Mouse (Mus musculus) gonadal fat pad, adult 2 months (tissue): ENCODE data around the gene Unk. TPM values are rescaled to one million over a fixed set of nuclear protein-coding genes. Genes with fewer than 3 reads are reported as not detected.

Experiments used
- DNase-seq: peaks from one replicate; pipeline ENCODE4 v3.0.0-alpha.2; 2012; ENCODE audit warnings: low read depth
- polyA plus RNA-seq: library from polyadenylated mRNA; depleted of rRNA; stranded (reverse); fragments of >200 nt; gene quantifications from 2 replicates; pipeline ENCODE4 v1.2.3, GENCODE M21; 2012; rRNA removed

Gene Unk
- polyA plus RNA-seq, 1 experiment: 35.0 TPM

GRCm38 (mm10) chr11:116108464-116109137, 78.5 kb downstream of the Unk start:
- DNase-seq: no peak

- no peak for DNase-seq
Observed at GRCm38 (mm10) chr11:116109441-116110081, 79.4 kb downstream of the Unk start.

GRCm38 (mm10) chr11:116110131-116110530, 80.0 kb downstream of the Unk start:
- no peak for DNase-seq

- no peak for DNase-seq
Observed at GRCm38 (mm10) chr11:116110540-116110939, 80.4 kb downstream of the Unk start.

Other genes with a start within 250 kb of the Unk start
- 46.6 and 59.6 TPM in 2 replicates for gene Caskin2, start 216.7 kb upstream of the Unk start, polyA plus RNA-seq
- 22.6 and 24.1 TPM in 2 replicates for gene Tsen54, start 215.6 kb upstream of the Unk start, polyA plus RNA-seq
- 106 and 107 TPM in 2 replicates for gene Llgl2, start 206.3 kb upstream of the Unk start, polyA plus RNA-seq
- gene Myo15b, start 171.9 kb upstream of the Unk start, polyA plus RNA-seq: 13.1 and 22.6 TPM in 2 replicates
- 9.2 and 13.7 TPM in 2 replicates for gene Smim5, start 130.4 kb upstream of the Unk start, polyA plus RNA-seq
- 0.86 and 1.5 TPM in 2 replicates for gene Smim6, start 118.3 kb upstream of the Unk start, polyA plus RNA-seq
- gene Sap30bp, start 97.0 kb upstream of the Unk start, polyA plus RNA-seq: 22.4 and 25.2 TPM in 2 replicates
- gene Recql5, start 96.8 kb upstream of the Unk start, polyA plus RNA-seq: 21.5 and 26.4 TPM in 2 replicates
- 9.3 and 11.0 TPM in 2 replicates for gene Itgb4, start 55.6 kb upstream of the Unk start, polyA plus RNA-seq
- 46.9 and 47.3 TPM in 2 replicates for gene Galk1, start 17.6 kb upstream of the Unk start, polyA plus RNA-seq
- gene H3f3b, start 2.4 kb upstream of the Unk start, polyA plus RNA-seq: 147 and 215 TPM in 2 replicates
- 1.3 and 1.6 TPM in 2 replicates for gene Unc13d, start 47.6 kb downstream of the Unk start, polyA plus RNA-seq
- gene Wbp2, start 56.7 kb downstream of the Unk start, polyA plus RNA-seq: 180 and 211 TPM in 2 replicates
- gene Trim47, start 96.9 kb downstream of the Unk start, polyA plus RNA-seq: 35.0 and 38.8 TPM in 2 replicates
- 8.5 and 8.8 TPM in 2 replicates for gene Trim65, start 100.8 kb downstream of the Unk start, polyA plus RNA-seq
- gene Mrpl38, start 108.5 kb downstream of the Unk start, polyA plus RNA-seq: 34.4 and 49.0 TPM in 2 replicates
- gene Fbf1, start 137.8 kb downstream of the Unk start, polyA plus RNA-seq: 36.0 and 43.7 TPM in 2 replicates
- 49.9 and 51.0 TPM in 2 replicates for gene Ten1, start 168.5 kb downstream of the Unk start, polyA plus RNA-seq
- gene Acox1, start 168.7 kb downstream of the Unk start, polyA plus RNA-seq: 174 and 195 TPM in 2 replicates
- gene Evpl, start 207.8 kb downstream of the Unk start, polyA plus RNA-seq: 1.2 TPM in 2 replicates
- gene Srp68, start 243.9 kb downstream of the Unk start, polyA plus RNA-seq: 61.9 and 64.0 TPM in 2 replicates